Mouse (Mus musculus): ENCODE data around the gene Als2cr12.
"Not testable (repeated sequence)": the region's sequence is repeated elsewhere in the genome, so short reads cannot be mapped to it uniquely, and the experiment has no call there.

Als2cr12 gene

DNA sequence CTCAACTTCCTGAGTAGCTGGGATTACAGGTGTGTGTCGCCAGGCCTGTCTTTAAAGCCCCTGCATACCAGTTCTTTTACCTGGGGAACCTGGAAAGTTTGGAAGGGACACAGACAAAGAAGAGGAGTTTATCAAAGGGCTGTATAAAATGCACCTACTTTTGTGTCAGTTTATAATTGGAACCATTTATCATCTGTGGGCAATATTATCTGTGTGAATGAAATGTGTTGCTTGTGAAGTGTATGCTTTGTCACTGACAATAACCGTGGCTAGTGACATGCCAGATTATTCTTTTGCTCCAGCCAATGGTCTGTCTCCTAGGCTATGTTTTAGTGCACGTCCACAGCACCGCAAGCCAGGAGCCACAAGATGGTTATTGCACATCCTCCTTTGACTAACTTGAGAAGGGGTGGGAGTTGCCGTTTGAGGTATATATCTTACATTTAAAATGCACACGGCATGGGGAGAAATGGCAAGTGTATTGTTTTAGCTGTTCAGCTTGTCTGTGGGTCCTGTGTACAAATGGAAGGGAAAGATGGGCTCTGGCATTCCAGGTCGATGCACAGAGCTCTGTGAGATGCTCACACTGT, 23.7 kb upstream of the Als2cr12 start:
- DNase-seq (ENCODE audit: low spot score in 2 of 2): no peak

DNA sequence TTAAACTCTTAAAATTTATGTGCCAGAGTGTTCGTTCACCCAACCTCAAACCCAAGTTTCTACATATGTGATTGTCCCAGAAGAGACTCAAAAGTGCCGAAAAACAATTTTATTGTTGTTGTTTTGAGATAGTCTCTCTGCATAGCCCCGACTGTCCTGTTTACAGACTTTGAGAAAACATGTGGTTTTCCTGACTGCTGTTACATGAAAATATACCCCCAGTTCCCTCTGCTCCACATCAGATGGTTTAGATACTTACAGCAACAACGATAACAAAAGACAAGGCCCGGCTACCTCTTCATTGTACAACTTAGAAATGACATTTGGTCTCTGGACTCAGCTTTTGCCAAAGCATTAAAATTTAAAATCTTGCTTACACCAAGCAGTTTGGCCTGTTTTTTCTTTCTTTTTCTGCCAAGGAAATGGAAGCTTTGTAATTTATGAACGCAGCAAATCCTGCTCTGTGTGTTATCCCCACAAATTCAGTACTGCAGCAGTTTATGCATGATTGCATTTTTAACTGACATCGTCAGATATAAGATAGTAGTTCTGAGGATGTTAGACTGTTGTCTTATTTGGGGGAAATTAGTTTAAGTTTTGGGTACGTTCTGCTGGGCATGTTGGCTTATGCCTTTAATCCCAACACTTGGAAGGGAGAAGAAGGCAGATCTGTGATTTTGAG, 21.9 kb upstream of the Als2cr12 start:
- DNase-seq (ENCODE audit: low spot score in 2 of 2): no peak

DNA sequence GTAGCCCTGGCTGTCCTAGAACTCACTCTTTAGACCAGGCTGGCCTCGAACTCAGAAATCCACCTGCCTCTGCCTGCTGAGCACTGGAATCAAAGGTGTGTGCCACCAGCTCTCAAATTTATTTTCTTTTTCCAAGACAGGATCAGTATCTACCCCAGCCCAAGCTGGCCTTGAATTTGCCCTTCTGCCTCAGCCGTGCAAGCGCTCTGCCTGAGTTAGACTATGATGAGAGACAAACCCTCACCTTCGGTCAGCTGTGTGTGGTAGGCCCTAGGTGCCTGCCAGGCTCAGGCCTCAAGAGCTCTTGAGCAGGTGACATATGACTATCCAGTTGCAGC, 21.1 kb upstream of the Als2cr12 start:
- no peak for DNase-seq (ENCODE audit: low spot score in 2 of 2)

DNA sequence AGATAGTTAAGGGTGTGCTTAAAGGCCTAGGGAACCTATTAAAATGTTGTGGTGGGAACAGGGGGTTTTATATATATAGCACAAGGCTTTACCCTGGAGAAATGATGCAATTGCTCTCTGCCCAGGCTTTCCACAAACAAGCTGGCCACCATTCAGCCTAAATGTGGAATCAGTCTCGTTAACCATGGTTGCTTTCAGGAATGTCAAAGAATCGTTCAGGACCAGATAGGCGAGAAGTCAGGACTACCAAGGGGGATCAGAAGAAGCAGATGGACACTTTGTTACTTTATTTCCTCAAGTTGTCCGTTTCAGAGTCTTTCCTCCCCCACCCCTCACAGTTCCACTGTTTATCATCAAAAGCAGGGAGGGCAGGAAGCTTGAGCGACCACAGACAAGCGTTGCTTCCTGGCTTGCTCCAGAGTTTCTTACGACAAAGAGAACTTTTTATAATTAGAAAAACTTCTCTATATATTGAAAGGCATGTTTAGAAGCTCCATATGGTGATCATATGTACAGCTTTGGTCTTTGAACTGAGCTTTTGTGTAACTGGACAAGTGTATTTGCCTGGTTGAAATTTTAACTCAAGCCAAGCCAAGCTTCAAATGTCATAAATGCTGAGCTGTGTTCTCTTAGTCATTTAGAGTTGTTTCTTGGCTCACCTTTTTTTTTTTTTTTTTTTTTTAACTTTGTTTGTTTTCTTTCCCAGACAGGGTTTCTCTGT, 20.5 kb upstream of the Als2cr12 start:
- no peak for DNase-seq (ENCODE audit: low spot score in 2 of 2)

DNA sequence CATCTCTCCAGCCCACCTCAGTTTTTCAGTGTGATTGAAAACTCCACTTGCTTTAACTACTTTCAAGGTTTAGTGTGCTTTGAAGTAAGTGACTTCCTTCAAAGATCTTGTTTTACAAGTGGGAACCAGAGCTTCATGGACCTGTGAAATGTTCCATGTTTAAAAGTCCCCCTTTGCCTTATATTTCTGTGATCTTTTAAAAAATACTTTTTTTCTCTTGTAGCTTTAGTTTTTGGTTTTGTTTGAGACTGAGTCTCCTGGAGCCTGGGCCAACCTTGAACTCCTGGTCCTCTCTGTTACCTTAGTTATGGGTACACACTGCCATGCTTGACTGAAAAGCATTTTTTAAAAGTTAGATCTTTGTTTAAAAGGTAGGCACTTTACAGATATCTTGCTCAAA, 19.7 kb upstream of the Als2cr12 start:
- no peak for DNase-seq (ENCODE audit: low spot score in 2 of 2)

DNA sequence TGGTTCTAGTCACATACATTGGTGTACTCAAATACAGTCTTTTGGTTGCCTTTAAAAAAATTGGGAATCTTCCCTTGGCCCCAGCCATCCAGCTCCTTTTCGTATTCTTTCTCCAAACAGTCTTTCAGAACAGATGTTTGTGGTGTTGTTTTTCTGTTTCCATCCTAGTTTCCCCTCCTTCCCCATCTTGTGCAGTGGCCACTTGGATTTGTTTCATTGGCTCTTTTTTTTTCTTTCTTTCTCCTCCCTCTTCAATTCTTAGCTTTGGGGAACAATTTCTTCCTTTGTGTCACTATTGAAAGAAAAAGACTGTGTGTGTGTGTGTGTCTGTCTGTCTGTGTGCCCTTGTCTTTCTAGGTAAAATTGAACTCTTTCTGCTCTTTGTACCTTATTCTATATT, 18.6 kb upstream of the Als2cr12 start:
- no peak for DNase-seq (ENCODE audit: low spot score in 2 of 2)

DNA sequence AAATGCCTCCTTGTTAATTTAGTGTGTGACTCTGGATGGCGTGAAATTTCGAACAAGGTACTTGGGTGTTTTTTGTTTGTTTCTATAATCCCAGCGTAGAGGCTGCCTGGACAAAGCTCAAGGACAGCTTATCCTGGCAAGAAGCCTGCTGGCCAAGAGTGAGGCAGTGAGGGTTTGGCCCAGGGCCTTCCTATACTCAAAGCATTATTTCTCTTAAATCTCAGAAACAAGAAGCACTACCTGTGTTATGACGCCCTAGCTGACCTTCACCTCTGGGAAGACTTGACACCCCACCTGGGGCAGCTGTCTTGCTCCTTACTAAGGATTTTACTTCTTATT, 18.1 kb upstream of the Als2cr12 start:
- DNase-seq (ENCODE audit: low spot score in 2 of 2): no peak

DNA sequence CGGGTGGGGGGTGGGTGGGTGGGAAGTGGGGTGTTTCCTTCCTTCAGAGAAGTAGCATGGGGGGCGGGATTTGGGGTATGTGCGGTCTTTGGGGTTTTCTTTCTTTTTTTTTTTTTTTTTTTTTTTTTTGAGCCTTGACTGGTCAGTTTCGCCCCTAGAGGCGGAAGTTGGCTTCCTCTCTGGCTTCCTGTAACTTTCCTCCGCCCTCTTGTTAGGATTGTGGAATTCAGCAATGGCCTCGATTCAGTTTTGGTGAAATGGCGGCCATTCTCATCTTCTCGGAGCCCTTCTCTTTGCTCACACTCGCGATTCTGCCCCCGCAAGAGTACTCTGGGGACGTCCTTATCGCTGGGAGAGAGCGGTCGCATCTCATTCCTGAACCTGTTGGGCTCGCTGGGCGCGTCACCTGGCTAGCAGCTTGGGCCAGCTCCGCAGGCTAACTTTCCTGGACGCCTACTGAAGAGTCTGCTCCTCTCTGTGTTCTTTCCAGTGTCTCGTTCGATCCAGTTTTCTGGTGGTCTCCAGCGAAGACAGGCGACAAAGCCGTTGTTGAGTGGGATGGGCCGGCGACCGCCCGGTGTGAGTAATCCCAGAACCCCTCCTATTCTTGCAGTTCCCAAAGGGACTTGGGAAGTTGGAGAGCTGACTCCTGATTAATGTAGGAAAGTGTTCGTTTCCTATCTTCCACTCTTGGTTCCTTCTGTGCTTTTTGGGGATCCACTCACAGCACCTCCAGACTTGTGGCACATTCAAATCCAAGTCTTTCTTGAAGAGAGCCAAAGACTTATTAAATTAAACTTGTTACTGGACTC, 17.5 kb upstream of the Als2cr12 start:
- DNase-seq (ENCODE audit: low spot score in 2 of 2): peak; percentile 44 to 54

DNA sequence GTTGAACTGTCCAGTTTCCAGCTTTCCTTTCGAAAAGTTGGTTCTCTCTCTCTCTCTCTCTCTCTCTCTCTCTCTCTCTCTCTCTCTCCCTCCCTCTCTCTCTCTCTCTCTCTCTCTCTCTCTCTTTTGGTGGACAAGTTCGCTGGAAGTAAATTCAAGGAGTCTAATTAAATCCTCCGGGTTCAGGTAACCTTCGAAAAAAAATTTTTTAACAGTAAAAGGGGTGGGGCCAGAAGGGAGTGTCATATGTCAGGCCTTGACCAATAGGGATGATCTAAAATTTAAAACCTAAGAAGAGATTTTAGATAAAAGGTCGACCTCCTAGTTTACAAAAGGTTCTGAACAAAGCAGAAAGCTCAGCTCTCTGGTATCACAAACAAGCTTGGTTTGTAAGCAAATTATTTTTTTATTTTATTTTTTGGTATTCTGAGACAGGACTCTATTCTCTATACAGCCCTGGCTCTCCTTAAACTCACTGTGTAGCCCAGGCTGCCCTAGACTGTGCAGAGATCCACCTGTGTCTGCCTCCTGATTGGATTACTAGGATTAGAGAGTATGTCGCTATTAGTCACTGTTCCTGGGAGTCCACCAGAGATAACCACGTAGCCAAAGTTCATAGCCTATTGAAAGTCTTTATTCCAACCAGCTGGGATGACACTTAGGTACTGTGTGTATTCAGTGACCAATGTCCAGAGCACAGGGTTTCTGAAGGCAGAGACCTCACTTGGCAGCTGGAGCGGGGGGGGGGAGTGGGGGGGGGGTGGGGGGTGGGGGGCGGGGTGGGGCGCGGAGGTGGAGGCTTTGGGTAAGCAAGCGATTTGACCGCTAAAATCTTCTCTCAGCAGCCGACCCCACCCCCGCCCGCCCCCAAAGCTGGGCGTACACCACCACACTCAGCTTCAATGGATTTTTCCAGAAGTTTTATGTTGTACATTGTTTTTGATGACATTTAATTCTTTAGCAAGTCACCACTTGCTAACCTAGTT, 16.6 kb upstream of the Als2cr12 start:
- no peak for DNase-seq (ENCODE audit: low spot score in 2 of 2)

DNA sequence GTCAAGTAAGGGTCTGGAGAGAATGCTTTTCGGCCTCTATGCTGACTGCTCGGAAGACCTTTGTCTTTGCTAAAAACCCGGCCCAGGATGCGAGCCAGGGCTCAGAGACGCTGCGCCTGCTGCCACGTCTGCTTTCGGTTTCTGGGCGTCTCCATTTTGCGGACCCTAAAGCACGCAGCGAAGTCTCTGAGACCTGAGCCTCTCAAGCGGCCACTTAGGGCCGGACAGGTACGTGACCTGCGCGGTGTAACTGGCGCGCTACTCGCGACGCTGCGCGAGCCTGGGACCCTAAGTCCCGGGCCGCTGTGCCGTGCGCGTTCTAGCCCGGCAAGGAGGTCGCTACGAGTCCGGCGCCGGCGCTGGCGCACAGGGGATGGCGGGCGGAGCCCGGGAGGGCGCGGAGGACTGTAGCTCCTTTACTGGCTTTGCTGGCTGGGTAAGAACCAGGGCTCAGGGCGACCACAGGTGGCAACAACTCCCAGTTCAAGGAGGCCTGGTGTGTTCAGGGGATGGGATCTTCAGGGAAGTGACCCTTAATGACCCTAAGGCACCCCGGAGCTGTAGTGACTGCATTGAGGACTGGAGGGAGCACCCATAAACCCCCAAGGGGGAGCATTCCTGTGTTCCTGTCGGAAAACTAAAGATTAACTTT, 15.7 kb upstream of the Als2cr12 start, which contains the start of gene Cflar:
Cflar (plus strand) TSS at position 144 of the 652 bp plus-strand sequence.
- DNase-seq (ENCODE audit: low spot score in 2 of 2): peak; percentile 45 to 67

DNA sequence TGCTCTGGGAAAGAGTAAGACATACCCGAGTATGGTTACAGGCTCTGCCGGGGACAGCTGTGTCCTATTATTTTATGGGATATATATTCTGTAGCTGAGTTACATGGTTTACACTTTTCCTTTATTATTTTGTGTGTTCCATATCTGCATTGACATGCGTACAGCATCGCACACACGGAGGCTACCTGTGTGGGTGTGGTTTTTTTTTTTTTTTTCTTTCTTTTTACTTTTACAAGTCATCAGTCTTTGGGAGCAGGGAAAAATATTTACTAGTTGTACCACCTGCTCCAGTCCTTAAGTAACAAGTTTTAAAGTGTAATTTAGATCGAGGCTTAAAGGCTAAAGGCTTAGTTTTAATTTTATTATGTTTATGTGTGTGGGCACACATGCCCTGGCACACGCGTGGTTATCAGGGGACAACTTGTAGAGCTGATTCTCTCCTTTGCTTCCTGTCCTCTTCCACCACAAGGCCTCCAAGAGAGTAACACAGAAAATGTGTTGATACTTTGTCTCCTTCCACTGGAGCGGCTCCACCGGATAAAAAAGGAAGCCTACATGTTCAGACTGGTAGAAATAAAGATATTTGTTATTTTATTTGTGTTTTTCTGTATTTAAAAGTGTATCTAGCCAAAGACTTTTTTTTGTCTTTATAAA, 15.0 kb upstream of the Als2cr12 start:
- no peak for DNase-seq (ENCODE audit: low spot score in 2 of 2)

DNA sequence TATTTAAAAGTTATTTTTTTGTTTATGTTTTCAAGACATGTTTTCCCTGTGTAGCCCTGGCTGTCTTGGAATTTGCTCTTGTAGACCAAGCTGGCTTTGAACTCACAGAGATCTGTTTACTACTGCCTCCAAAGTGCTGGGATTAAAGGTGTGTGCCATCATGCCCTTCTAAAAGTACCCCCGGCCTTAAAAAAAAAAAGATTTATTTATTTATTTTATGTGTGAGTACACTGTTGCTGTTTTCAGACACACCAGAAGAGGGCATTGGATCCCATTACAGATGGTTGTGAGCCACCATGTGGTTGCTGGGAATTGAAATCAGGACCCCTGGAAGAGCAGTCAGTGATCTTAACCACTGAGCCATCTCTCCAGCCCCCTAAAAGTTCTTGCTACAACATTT, 14.3 kb upstream of the Als2cr12 start:
- DNase-seq (ENCODE audit: low spot score in 2 of 2): not testable (repeated sequence)

DNA sequence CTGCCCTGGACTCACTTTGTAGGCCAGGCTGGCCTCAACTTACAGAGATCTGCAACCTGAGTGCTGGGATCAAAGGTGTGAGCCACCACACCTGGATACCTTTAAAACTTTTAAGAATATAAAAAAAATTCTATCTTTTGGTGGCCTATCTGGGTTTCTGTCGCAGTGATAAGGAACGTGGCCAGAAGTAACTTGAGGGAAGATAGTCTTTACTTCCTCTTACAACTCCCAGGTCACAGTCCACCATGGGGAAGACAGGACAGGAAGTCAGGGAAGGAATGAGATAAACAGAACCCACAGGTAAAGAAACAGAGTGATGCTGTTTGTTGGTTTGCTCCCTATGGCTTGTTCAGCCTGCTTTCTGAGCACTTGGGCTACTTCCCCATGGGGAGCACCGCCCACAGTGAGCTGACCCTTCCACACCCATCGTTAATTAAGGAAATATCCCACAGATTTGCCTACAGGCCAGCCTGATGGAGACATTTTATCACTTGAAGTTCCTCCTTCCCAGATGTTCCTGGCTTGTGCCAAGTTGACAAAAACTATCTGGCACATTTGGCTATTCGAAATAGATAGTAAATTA, 4.9 kb upstream of the Als2cr12 start:
- not testable (repeated sequence) for DNase-seq (ENCODE audit: low spot score in 2 of 2)

DNA sequence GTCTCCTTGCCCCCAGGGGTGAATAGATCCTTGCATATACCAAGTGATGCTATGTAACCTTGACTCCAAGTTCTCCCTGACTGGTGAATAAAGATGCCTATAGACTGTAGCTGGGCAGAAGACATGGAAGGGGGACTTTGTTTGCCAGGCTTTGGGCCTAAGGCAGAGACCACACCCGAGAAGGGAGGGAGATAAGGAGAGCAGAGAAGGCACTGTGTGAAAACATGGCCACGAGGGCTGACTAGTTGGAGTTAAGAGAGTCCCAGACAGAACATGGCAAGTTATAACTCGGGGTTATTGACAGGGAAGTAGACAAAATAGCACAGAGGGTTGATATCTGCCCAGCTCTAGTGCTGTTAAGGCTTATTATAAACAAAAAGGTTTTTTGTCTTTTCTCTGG, 4.2 kb upstream of the Als2cr12 start:
- DNase-seq (ENCODE audit: low spot score in 2 of 2): no peak

DNA sequence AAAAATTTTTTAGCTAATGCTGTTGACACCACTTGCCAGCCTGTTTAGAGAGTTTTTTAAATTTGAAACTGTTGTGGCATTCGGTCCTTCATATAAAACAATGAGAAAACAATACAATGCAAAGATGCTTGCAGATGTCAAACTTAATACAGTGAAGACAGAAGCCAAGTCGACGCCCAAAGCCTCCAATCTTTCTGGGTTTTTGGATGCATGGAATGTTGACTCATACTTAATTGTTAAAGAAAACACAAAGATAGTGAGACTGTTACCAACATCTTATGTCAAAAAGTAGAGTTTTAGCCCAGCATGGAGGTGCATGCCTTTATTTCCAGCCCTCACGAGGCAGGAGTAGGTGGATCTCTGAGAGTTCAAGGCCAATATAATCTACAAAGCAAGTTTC, 3.0 kb upstream of the Als2cr12 start:
- DNase-seq (ENCODE audit: low spot score in 2 of 2): no peak

DNA sequence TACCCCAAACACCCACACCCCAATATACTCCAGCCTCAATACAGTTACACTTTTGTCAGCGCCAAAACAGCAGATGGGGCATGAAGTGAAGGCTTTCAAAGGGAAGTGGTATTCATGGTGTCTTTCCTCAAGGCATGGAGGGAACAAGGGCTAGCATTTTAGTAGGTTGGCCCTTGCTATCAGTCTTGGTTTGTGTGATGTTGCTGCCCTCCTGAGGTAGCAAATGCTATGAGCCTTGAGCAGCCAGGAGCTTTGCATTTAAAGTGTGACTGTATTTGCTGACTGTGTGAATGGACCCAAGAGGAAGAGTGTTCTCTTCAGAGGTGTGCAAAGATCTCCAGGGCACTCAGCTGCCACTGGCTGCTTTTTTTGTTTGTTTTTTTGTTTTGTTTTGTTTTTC, 1.8 kb upstream of the Als2cr12 start:
- peak; percentile 58 to 63 for DNase-seq (ENCODE audit: low spot score in 2 of 2)

DNA sequence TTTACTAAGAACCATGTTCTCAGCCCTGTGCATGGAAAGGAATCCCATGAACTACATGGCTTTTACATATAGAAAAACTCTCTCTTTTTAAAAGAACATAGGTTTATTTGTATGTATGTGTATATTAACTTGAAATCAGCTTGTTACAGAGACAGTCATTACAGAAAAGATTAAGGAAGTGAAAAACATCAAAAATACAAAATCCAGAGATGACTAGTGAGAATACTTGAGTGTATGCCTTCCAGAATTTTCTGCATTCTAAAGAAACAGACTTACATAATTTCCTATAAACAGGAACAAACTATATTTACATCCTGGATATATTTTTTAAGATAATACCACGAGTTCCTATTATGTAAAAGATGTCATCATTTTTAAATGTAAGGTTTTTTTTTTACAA, 2.1 kb downstream of the Als2cr12 start:
- DNase-seq (ENCODE audit: low spot score in 2 of 2): no peak

DNA sequence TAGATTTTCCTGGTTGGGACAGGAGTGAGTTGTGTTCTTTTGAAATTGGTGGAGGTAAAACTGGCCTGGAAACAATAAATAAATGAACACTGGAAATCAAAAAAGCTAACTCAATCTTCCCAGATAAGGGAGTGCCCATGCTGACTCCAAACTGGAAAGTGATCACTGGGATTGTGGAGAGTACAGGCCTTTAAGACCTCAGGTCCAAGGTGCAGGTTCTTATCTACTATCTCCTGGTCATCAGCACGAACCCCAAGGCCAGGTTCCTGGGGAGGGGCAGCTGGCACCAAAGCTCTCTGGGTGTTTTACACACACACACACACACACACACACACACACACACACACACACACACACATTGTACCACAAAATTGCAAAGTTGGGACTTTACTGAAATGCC, 4.1 kb downstream of the Als2cr12 start:
- not testable (repeated sequence) for DNase-seq (ENCODE audit: low spot score in 2 of 2)

DNA sequence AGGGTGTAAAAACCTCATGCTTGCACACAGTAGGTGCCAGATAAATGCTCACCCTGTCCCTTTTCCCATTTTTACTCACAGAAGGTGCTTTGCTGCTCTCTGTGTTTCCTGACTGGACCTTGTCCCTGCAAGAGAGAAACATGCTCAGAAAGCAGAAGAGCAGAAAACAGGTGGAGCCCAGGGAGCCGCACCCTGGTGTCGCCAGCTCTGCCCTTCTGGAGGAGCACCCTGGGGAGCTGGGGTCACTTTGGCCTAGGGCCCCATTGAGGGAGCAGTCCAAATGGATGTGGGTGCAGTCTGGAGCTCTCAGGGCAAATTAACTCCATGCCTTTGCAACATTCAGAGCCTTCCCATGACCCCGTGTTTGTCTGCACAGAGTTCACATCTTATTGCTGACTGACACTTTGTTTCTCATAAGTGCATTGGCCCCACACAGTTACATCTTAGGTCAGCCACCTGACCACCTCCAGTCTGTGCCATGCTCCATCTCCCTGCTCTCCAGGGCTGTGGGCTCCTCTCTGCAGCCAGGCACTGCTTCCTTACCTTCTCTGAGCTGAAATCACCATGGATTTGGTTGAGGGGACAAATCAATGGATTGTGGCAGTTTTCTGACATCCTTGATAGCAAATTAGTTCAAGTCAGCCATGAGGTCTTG, 4.8 kb downstream of the Als2cr12 start:
- not testable (repeated sequence) for DNase-seq (ENCODE audit: low spot score in 2 of 2)

Data from right cerebral cortex, adult 2 months (tissue).